Mouse (Mus musculus): ENCODE measurements around the gene Ap1b1.

DNA sequence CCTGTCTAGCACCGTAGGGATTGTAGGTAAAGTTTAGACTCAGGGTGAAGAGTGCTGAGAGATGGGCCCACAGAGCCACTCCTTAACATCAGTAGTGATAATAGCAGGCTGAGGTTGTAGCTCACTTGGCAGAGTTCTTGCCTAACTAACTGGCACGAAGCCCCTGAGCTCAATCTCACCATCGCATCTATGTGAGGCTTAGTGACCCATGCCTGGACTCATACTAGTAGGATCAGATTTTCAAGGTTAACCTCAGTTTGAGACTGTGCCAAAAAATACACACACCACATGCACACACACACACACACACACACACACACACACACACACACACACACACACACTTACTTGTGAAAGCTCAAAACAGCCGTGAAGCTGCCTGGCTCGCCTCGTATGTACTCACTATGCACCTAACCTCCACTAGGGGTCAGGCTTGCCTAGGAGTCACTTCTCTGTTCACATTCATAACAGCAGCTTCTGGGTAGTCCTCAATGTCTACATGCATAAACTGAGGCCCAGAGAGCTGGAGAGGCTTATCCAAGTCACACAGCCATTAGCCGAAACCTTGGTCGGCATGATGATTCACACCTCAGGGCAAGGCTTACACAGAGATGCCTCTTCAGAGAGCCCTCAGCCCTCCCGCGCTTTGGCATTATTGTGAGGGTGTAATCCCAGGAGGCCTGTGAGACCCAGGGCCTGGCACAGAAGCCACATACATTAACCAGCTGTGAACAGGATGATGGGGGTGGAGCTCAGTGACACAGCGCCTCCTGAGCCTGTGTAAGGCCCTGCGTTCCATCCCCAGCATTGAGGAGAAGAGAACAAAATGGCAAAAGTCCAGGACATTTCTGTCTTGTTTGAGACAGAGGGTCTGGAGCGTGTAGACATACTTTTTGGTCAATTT, 13.4 kb upstream of the Ap1b1 start:
- no peak for TF ChIP-seq EP300 (IDR thresholded peaks at IDR 0.05; ENCODE audit: low read depth)
- peak; percentile 95 for TF ChIP-seq CTCF (IDR thresholded peaks at IDR 0.05; ENCODE audit: low read depth)

All from liver, postnatal 0 days (tissue).